Comparison of ENCODE assay signal across 1 mouse cellular context in genomic region chr11:113649353-113650210, GRCm38 (mm10).
TF ChIP-seq lines count a peak whose summit lies in the region.

Gene Slc39a11 (minus strand): TSS chr11:113650079.

TF ChIP-seq in CH12.LX, 34 proteins besides CTCF, POLR2A, EP300 and RAD21 (continued from another document):
- TF ChIP-seq TBP (conservative IDR thresholded peaks at IDR 0.05; ENCODE audit: low read depth, low read length) = 0 out of 2 replicates have a peak, but pooled peaks have one; percentile 42
- TF ChIP-seq GABPA (IDR thresholded peaks at IDR 0.05; ENCODE audit: insufficient replicate concordance, low read depth, low read length) = no peak
- peak; percentile 43; the same call in 1 of the 2 replicates for TF ChIP-seq ZMIZ1 (IDR thresholded peaks at IDR 0.05; ENCODE audit: low read depth, low read length)
- TF ChIP-seq CHD1 (IDR thresholded peaks at IDR 0.05; ENCODE audit: low read depth, low read length) = no peak
